Mouse (Mus musculus) urinary bladder, postnatal 4 days (tissue): Measurements from ENCODE around the gene Wdsub1.

ENCODE experiments used
- DNase-seq, 2 experiments: peaks; one replicate each; pipeline ENCODE4 v3.0.0; 2021 to 2022; ENCODE audit warnings: low spot score in 2 of 2

The Wdsub1 gene

GRCm38 (mm10) chr2:59841189-59841939, 41.0 kb downstream of the Wdsub1 start:
- peak in 1 of 2 experiments; percentile 58 for DNase-seq

DNA sequence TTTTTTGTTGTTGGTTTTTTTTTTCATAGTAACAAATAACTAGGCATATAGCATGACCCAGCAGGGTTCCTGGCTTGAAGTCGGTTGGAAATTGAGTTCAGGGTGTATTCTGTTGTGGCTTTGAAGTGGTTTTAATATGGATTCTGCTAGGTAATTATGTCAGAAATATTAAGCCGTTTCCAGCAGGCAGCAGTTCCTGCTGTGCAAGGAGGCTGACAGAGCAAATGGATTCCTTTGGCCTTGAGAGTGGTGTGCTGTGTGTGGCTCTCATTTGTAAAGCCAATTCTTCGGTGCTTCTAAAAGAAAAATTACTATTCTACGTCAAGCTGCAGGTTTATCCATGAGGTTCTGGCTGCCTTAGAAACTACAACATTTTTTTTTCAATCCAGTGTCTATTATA, 42.2 kb downstream of the Wdsub1 start:
- no peak for DNase-seq

GRCm38 (mm10) chr2:59839755-59840154, 42.6 kb downstream of the Wdsub1 start:
- DNase-seq, result no peak

GRCm38 (mm10) chr2:59838825-59839224, 43.6 kb downstream of the Wdsub1 start:
- no peak for DNase-seq

DNA sequence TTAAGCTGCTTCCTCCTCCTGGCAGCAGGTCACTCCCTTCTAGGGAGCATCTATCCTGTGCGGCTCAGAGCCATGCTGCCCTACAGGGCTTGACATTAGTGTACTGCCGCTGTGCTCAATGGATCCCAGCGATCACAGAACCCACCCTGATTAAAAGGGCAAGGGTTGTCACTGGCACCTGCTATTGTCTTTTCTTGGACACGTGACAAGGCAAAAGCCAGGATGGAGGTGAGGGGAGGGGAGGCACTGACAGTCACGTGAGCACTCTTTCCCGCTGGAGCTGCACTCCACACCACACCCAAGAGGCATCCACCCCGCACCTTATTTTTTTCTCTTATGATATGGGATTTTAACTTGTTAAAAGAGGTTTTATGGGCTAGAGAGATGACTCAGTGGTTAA, 50.6 kb downstream of the Wdsub1 start:
- DNase-seq, result no peak

GRCm38 (mm10) chr2:59830940-59831339, 51.5 kb downstream of the Wdsub1 start:
- no peak for DNase-seq

- no peak for DNase-seq
These were observed 52.2 kb downstream of the Wdsub1 start for GRCm38 (mm10) chr2:59830151-59830550.

DNA sequence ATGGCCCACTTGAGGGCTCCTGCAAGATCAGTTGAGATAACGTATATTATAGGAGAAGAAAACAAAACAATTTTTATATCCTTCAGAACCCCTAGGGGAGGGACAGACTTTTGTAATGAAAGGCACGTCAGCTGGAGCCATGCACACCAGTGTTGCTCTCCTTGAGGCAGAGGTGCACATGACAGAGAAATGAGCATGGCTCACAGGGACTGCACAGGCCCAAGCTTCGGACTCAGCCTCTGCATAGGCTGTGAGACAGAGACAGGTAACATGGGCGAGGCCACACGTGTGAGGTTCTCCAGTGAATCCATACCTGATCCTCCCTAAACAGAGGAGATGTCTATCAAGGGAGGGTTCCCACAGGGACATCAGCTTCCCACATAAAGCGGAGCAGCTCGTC, 52.7 kb downstream of the Wdsub1 start:
- DNase-seq, result no peak

GRCm38 (mm10) chr2:59828777-59829508, 53.4 kb downstream of the Wdsub1 start:
- DNase-seq, result peak in 1 of 2 experiments; percentile 52

GRCm38 (mm10) chr2:59828103-59828655, 54.2 kb downstream of the Wdsub1 start:
- no peak for DNase-seq

DNA sequence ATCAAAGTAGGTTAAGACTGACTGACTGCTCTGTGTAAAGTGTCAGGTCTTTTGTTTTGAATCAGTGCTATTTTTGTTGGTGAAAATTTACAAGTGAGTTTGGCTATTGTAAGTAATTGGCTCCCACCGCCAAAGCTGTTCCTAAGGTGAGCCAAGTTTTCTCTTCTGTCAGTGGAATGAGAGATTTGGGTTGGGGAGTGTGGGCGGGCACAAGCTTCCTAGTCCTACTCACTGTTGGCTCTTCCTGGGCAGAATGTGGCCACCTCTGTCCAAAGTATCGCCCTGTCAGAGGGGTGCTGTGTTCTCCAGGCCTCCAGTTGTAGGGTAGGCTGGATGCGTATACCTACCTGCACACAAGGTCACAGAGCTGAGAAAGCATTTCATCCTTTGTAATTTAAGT, 57.0 kb downstream of the Wdsub1 start:
- DNase-seq, result no peak

DNA sequence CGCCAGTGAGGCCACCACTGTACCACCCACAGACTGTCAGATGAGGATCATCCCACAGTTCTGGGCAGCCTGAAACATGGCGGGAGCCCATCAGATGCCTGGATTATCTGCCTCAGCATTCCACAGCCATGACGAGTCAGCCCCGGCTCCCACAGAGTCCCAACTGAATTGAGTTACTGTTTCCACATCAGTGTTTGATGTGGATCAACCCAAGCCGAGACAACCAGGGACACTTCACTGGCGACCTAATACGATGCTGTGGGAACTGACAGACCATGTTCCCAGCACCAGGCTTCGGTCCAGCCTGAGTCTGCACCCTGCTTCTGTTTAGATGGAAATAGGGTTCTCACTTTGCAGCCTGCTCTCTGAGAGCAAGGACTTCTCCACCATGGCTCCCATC, 58.1 kb downstream of the Wdsub1 start:
- DNase-seq, result peak in 1 of 2 experiments; percentile 42

DNA sequence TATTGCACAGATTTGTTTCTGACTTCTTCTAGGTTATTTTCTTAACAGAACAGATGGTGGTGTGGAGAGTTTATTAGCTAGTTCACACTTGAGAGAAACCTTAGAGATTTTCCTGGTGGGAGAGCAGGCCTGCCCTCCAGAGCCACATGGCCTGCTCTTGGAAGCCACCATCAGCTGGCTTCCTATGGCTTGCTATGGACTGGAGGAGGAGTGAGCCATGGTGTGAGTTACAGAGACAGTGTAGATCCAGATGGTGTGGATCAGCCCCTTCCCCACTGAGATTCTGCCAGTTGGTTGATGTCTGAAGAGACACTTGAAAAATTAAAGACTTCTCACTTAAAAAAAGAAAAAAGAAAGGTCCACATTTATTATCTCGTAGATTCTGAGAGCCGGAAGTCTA, 61.3 kb downstream of the Wdsub1 start:
- no peak for DNase-seq

DNA sequence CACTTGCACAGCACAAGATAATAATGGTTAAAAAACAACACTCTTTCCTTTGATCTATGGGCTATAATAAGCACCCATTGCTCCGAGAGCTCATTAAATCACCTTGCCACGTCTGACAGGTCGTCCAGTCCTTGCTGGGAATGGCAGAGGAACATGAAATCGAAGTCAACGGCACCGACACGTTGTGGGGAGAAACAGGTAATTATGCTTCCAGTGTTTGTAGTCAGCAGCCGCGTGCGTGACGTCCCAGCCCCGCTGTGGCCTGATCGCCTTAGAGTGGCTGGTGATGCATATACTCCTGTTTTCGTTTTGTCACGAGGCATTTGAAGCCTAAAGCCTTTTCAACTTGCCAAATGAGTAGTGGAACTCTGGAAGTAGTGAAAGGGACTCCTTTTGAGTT, 62.3 kb downstream of the Wdsub1 start:
- DNase-seq, result no peak

DNA sequence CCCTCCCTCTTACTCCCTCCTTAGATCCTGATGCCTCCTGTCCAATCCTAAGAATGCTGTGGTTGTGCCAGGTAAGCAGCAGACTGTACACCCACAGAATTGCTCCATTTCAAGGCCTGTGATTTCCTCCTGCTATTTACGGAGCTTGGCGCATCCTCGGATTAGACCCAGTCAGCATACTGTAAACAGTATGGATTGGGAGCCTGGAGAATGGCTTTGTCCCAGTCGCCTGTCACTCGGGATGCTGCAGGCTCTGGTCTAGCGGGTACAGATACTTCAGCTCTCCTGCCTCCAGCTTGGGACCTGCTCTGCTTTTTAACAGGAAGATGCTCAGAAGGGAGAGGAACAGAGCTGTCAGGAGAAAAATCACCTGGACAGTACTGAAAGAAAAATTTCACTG, 63.0 kb downstream of the Wdsub1 start:
- DNase-seq, result no peak

- no peak for DNase-seq
These were observed 63.7 kb downstream of the Wdsub1 start for GRCm38 (mm10) chr2:59818663-59819062.

GRCm38 (mm10) chr2:59814997-59815396, 67.4 kb downstream of the Wdsub1 start:
- DNase-seq, result no peak

GRCm38 (mm10) chr2:59813457-59813856, 68.9 kb downstream of the Wdsub1 start:
- DNase-seq, result no peak

- DNase-seq, result no peak
These were observed 69.8 kb downstream of the Wdsub1 start for GRCm38 (mm10) chr2:59812641-59813040.

GRCm38 (mm10) chr2:59811247-59811646, 71.1 kb downstream of the Wdsub1 start:
- DNase-seq, result no peak

DNA sequence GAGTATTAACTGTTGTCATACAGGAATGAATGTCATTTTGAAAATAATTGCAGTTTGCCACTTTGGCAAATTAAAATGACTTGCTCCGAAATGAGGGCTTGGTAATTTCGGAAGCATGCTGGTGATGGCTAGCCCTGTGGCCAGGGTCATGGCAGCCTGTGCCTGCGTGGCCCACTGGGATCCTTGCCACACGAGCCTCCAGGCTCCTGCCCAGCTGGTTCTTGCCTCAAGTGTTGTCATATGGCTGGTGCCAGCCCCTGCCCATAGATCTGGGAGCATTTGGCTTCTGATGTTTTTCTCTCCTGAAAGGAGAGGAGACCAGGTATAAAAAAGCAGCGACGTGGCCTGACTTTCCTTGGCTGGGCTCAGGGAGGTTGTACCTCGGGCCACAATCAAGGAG, 72.4 kb downstream of the Wdsub1 start:
- DNase-seq, result no peak

DNA sequence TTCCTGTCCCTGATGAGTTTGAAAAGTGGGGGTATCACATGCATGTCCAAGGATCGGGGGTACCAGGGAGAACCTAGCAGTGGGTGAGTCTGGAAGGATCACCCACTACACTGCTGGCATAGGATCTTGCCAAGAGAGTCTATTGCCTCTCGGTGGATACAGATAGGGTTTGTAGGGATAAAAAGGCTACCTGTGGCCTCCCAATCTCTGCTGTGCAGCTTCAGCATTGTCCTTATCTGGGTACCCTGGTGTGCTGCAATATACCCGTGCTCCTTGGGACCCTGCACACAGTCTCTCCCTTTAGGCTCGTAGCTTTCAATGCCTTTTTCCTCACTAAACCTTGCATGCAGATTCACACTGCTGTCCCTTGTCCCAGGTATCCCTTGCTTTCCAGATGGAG, 73.8 kb downstream of the Wdsub1 start:
- no peak for DNase-seq

DNA sequence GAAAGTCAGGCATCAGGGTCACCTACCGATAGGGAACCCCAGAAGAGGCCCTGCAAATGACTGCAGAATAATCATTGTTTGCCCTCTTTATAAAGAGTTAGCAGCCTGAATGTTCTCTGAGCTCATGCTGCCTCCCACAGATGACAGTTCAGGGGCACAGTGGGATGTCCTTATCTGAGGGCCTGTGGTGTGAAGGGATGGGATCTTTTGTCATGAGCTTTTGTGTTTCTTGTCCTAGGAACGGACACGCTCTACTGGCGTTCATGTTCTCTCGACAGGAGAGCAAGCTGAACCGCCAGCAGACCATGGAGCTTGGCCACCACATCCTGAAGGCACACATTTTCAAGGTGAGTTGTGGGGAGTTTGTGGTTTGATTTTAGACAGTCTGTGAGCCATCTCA, 76.4 kb downstream of the Wdsub1 start:
- DNase-seq, result no peak
